Mouse (Mus musculus): Measurements from ENCODE around the gene Ptpdc1. TPM values are rescaled to one million over a fixed set of nuclear protein-coding genes. Genes with fewer than 3 reads are reported as not detected.

Ptpdc1 gene
- total and polyA plus RNA-seq, 3 experiments, result 0.11 TPM; not detected in 2

- TF ChIP-seq TAL1 (conservative IDR thresholded peaks at IDR 0.05; ENCODE audit: low read depth, low read length), result no peak
- TF ChIP-seq GATA2 (IDR thresholded peaks at IDR 0.05; ENCODE audit: borderline replicate concordance, low read depth, low read length), result no peak
- no peak for TF ChIP-seq GATA1 (IDR thresholded peaks at IDR 0.05; ENCODE audit: borderline replicate concordance, low read length)
- TF ChIP-seq CTCF (IDR thresholded peaks at IDR 0.05; ENCODE audit: low read depth, low read length), result no peak
- TF ChIP-seq POLR2AphosphoS5 (IDR thresholded peaks at IDR 0.05; ENCODE audit: insufficient replicate concordance, low read depth, low read length), result no peak
- no peak for DNase-seq (ENCODE audit: low spot score)
Measured at GRCm38 (mm10) chr13:48586496-48586895, 39.0 kb downstream of the Ptpdc1 start.

DNA sequence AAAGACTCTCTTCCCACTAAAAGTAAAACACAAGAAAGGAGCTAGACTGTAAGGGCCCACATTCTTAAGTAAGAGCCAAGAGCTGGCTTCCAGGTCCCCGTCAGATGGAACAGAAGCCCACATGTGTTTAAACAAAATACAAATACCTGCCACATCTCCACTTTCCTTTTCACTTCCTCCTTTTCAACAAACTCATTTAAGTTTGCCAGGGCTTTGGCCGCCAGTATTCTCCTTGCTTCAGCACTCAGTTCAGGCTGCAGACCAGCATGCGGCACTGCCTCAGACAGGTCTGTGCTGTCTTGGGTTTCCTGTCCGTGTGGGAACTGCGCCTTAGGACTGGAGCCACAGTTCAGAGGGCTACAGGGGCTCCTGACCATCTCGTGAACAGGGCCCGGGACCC lies 39.7 kb downstream of the Ptpdc1 start:
- ATAC-seq (ENCODE audit: extremely low read depth, insufficient number of reproducible peaks, low FRiP score, poor library complexity, severe bottlenecking) (no peak), DNase-seq (ENCODE audit: low spot score) (no peak)
- no peaks in the 10 kb centered on the region for H3K9me3 ChIP-seq (replicated peaks)
- H3K4me1 ChIP-seq (ENCODE audit: insufficient read depth, low read depth, low read length), result no peaks in the 10 kb centered on the region
- H3K36me3 ChIP-seq (replicated peaks), result no peaks in the 10 kb centered on the region
- no peak overlapping the region for H3K4me3 ChIP-seq (ENCODE audit: low read depth, low read length)
- no peak for TF ChIP-seq POLR2AphosphoS5 (IDR thresholded peaks at IDR 0.05; ENCODE audit: insufficient replicate concordance, low read depth, low read length)
- TF ChIP-seq GATA1 (IDR thresholded peaks at IDR 0.05; ENCODE audit: borderline replicate concordance, low read length), result no peak
- no peak for TF ChIP-seq CTCF (IDR thresholded peaks at IDR 0.05; ENCODE audit: low read depth, low read length)
- TF ChIP-seq TAL1 (conservative IDR thresholded peaks at IDR 0.05; ENCODE audit: low read depth, low read length), result no peak
- no peak for TF ChIP-seq GATA2 (IDR thresholded peaks at IDR 0.05; ENCODE audit: borderline replicate concordance, low read depth, low read length)
- peaks cover 15% of the 10 kb centered on the region for H3K27me3 ChIP-seq (ENCODE audit: insufficient read depth, low read length)

More at GRCm38 (mm10) chr13:48586496-48586895, 39.0 kb downstream of the Ptpdc1 start:
- Histone ChIP-seq H3K27me3 (ENCODE audit: insufficient read depth, low read length) (peaks cover 16% of the 10 kb centered on the region), H3K4me3 (ENCODE audit: low read depth, low read length) (no peak overlapping the region), H3K4me1 (ENCODE audit: insufficient read depth, low read depth, low read length) (no peaks in the 10 kb centered on the region), H3K36me3 (replicated peaks) (no peaks in the 10 kb centered on the region), H3K9me3 (replicated peaks) (no peaks in the 10 kb centered on the region)
- ATAC-seq (ENCODE audit: extremely low read depth, insufficient number of reproducible peaks, low FRiP score, poor library complexity, severe bottlenecking), result no peak

DNA sequence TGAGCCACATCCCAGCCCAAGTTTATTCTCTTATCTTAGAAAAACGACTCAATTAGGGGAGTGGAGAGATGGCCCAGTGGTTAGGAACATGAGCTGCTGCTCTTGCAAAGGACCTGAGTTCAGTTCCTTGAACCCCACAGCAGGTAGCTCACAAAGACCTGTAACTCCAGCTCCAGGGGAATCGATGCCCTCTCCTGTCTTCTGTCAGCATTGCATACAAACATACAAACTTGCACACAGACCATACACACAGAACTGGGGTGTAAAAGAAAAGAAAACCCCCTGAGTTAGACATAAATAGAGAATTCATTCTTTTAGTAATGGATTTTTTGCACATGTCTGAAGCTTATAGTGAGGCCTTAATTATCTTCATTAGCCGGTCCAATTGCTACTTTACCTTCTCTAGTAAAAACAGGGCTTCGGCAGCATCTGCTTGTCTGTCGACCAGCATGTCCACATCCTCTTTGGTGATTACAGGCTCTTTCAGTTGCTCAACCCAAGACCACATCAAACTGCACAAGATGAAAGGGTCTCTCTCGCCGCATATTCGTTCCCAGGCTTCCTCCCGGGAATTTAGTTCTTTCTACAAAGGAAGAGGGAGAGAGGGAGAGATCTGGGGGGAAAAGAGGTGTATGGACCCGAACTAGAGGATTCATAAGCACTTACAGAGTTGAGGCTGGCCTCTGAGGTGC lies 42.6 kb downstream of the Ptpdc1 start:
- DNase-seq (ENCODE audit: low spot score) (no peak), ATAC-seq (ENCODE audit: extremely low read depth, insufficient number of reproducible peaks, low FRiP score, poor library complexity, severe bottlenecking) (no peak)
- TF ChIP-seq CTCF (IDR thresholded peaks at IDR 0.05; ENCODE audit: low read depth, low read length) (no peak), POLR2AphosphoS5 (IDR thresholded peaks at IDR 0.05; ENCODE audit: insufficient replicate concordance, low read depth, low read length) (no peak), TAL1 (conservative IDR thresholded peaks at IDR 0.05; ENCODE audit: low read depth, low read length) (no peak), GATA1 (IDR thresholded peaks at IDR 0.05; ENCODE audit: borderline replicate concordance, low read length) (no peak), GATA2 (IDR thresholded peaks at IDR 0.05; ENCODE audit: borderline replicate concordance, low read depth, low read length) (no peak)
- Histone ChIP-seq H3K9me3 (replicated peaks) (no peaks in the 10 kb centered on the region), H3K4me1 (ENCODE audit: insufficient read depth, low read depth, low read length) (no peaks in the 10 kb centered on the region), H3K36me3 (replicated peaks) (no peaks in the 10 kb centered on the region), H3K27me3 (ENCODE audit: insufficient read depth, low read length) (peaks cover 24% of the 10 kb centered on the region), H3K4me3 (ENCODE audit: low read depth, low read length) (no peak overlapping the region)

GRCm38 (mm10) chr13:48578616-48579015 lies 46.8 kb downstream of the Ptpdc1 start:
- Histone ChIP-seq H3K4me1 (ENCODE audit: insufficient read depth, low read depth, low read length) (no peaks in the 10 kb centered on the region), H3K27me3 (ENCODE audit: insufficient read depth, low read length) (peaks cover 27% of the 10 kb centered on the region), H3K36me3 (replicated peaks) (no peaks in the 10 kb centered on the region), H3K4me3 (ENCODE audit: low read depth, low read length) (no peak overlapping the region), H3K9me3 (replicated peaks) (no peaks in the 10 kb centered on the region)
- ATAC-seq (ENCODE audit: extremely low read depth, insufficient number of reproducible peaks, low FRiP score, poor library complexity, severe bottlenecking) (no peak), DNase-seq (ENCODE audit: low spot score) (no peak)
- TF ChIP-seq CTCF (IDR thresholded peaks at IDR 0.05; ENCODE audit: low read depth, low read length) (no peak), POLR2AphosphoS5 (IDR thresholded peaks at IDR 0.05; ENCODE audit: insufficient replicate concordance, low read depth, low read length) (no peak), TAL1 (conservative IDR thresholded peaks at IDR 0.05; ENCODE audit: low read depth, low read length) (no peak), GATA2 (IDR thresholded peaks at IDR 0.05; ENCODE audit: borderline replicate concordance, low read depth, low read length) (no peak), GATA1 (IDR thresholded peaks at IDR 0.05; ENCODE audit: borderline replicate concordance, low read length) (no peak)

DNA sequence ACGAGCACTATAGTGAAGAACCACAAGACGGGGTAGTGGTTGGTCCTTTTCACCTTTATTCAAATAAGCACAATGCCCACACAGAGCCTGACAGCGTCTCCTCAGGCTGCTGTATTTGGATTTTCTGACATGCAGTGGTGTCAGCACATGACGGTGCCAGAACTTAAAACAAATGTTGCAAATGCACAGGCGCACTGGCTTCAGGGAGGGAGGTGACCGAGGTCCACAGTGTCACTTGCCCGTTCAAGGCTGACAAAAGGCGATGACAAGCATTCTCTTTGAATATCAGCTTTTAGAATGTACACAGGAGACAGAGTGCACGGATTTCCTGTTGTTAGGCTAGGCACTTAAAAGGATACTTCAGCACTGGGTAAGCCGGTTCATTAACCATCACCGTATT lies 47.6 kb downstream of the Ptpdc1 start:
- Histone ChIP-seq H3K4me1 (ENCODE audit: insufficient read depth, low read depth, low read length) (no peaks in the 10 kb centered on the region), H3K27me3 (ENCODE audit: insufficient read depth, low read length) (peaks cover 27% of the 10 kb centered on the region), H3K9me3 (replicated peaks) (no peaks in the 10 kb centered on the region), H3K36me3 (replicated peaks) (no peaks in the 10 kb centered on the region), H3K4me3 (ENCODE audit: low read depth, low read length) (no peak overlapping the region)
- TF ChIP-seq CTCF (IDR thresholded peaks at IDR 0.05; ENCODE audit: low read depth, low read length) (no peak), TAL1 (conservative IDR thresholded peaks at IDR 0.05; ENCODE audit: low read depth, low read length) (no peak), GATA2 (IDR thresholded peaks at IDR 0.05; ENCODE audit: borderline replicate concordance, low read depth, low read length) (no peak), POLR2AphosphoS5 (IDR thresholded peaks at IDR 0.05; ENCODE audit: insufficient replicate concordance, low read depth, low read length) (no peak), GATA1 (IDR thresholded peaks at IDR 0.05; ENCODE audit: borderline replicate concordance, low read length) (no peak)
- no peak for ATAC-seq (ENCODE audit: extremely low read depth, insufficient number of reproducible peaks, low FRiP score, poor library complexity, severe bottlenecking)
- no peak for DNase-seq (ENCODE audit: low spot score)

- H3K4me1 ChIP-seq (ENCODE audit: insufficient read depth, low read depth, low read length), result no peaks in the 10 kb centered on the region
- H3K36me3 ChIP-seq (replicated peaks), result no peaks in the 10 kb centered on the region
- TF ChIP-seq POLR2AphosphoS5 (IDR thresholded peaks at IDR 0.05; ENCODE audit: insufficient replicate concordance, low read depth, low read length) (no peak), GATA1 (IDR thresholded peaks at IDR 0.05; ENCODE audit: borderline replicate concordance, low read length) (no peak), CTCF (IDR thresholded peaks at IDR 0.05; ENCODE audit: low read depth, low read length) (no peak), TAL1 (conservative IDR thresholded peaks at IDR 0.05; ENCODE audit: low read depth, low read length) (no peak), GATA2 (IDR thresholded peaks at IDR 0.05; ENCODE audit: borderline replicate concordance, low read depth, low read length) (no peak)
- H3K27me3 ChIP-seq (ENCODE audit: insufficient read depth, low read length), result peaks cover 27% of the 10 kb centered on the region
- DNase-seq (ENCODE audit: low spot score), result no peak
- no peaks in the 10 kb centered on the region for H3K9me3 ChIP-seq (replicated peaks)
- no peak overlapping the region for H3K4me3 ChIP-seq (ENCODE audit: low read depth, low read length)
- no peak for ATAC-seq (ENCODE audit: extremely low read depth, insufficient number of reproducible peaks, low FRiP score, poor library complexity, severe bottlenecking)
Measured at GRCm38 (mm10) chr13:48577007-48577406, 48.5 kb downstream of the Ptpdc1 start.

Measured in G1E (cell line).